Mouse (Mus musculus) kidney, embryonic 14.5 days (tissue): ENCODE data around the gene Lif. TPM values are rescaled to one million over a fixed set of nuclear protein-coding genes. Genes with fewer than 3 reads are reported as not detected.
A peak's percentile ranks its signal among the peaks of the same experiment; 100 is the strongest.

ENCODE experiments used
- ATAC-seq: fragments of 200-750 bp; cut with Nextera tagmentation; 2 replicates; pipeline ENCODE4 v1.8.0; 2017; ENCODE audit warnings: moderate number of reproducible peaks, mild to moderate bottlenecking, moderate TSS enrichment, moderate library complexity; ENCODE audit not compliant: low FRiP score, low TSS enrichment
- H3K27ac ChIP-seq: fragments of 300-500 bp; sonication (generic); 2 replicates; pipeline ENCODE4 v1.5.1; 2014; ENCODE audit warnings: low read depth, mild to moderate bottlenecking, low read length, moderate library complexity, mixed read lengths
- H3K27me3 ChIP-seq: fragments of 300-500 bp; sonication (generic); 2 replicates; pipeline ENCODE4 v1.6.1; 2014; ENCODE audit warnings: mild to moderate bottlenecking, low read length; ENCODE audit not compliant: control insufficient read depth, insufficient read depth
- H3K36me3 ChIP-seq: fragments of 300-500 bp; sonication (generic); 2 replicates; pipeline ENCODE4 v1.6.1; 2014; ENCODE audit warnings: low read length, mixed read lengths; ENCODE audit not compliant: control insufficient read depth, insufficient read depth
- H3K4me1 ChIP-seq: fragments of 300-500 bp; sonication (generic); 2 replicates; pipeline ENCODE4 v1.6.1; 2014; ENCODE audit warnings: low read length, mixed read lengths; ENCODE audit not compliant: control insufficient read depth, insufficient read depth
- H3K4me2 ChIP-seq: fragments of 300-500 bp; sonication (generic); replicated peaks from 2 replicates; pipeline ENCODE4 v1.6.1; 2014; ENCODE audit warnings: low read depth, mild to moderate bottlenecking, low read length
- H3K4me3 ChIP-seq: fragments of 300-500 bp; sonication (generic); 2 replicates; pipeline ENCODE4 v1.5.1; 2014; ENCODE audit warnings: mild to moderate bottlenecking, low read length
- H3K9ac ChIP-seq: fragments of 300-500 bp; sonication (generic); 2 replicates; pipeline ENCODE4 v1.6.1; 2014; ENCODE audit warnings: low read depth, mild to moderate bottlenecking, low read length, moderate library complexity
- H3K9me3 ChIP-seq: fragments of 300-500 bp; sonication (generic); 2 replicates; pipeline ENCODE4 v1.6.1; 2016; ENCODE audit warnings: low read length; ENCODE audit not compliant: control insufficient read depth
- WGBS: fragments of 180-500 bp; shearing (Covaris S2); extraction: QIAGEN DNeasy Blood & Tissue Kit; methylation state at CpG from one replicate; pipeline ENCODE4 v1.1.7; 2014; 5-methylcytosine and 5-hydroxymethylcytosine counted together
- polyA plus RNA-seq: library from polyadenylated mRNA; unstranded; fragments of >200 nt; fragmentation: Nextera tagmentation; extraction: Ambion mirVana; gene quantifications from 2 replicates; pipeline ENCODE4 v1.2.1, GENCODE M21; 2014

Lif gene
- polyA plus RNA-seq, 1 experiment from 2014 or later, result not detected

- H3K27ac ChIP-seq, result no peak overlapping the region
- no peak overlapping the region for H3K4me3 ChIP-seq
- peaks cover 12% of the 10 kb centered on the region for H3K4me1 ChIP-seq
- H3K36me3 ChIP-seq, result no peaks in the 10 kb centered on the region
- H3K27me3 ChIP-seq, result no peaks in the 10 kb centered on the region
- ATAC-seq, result peak; percentile 30; the same call in 1 of the 2 replicates
- no peak overlapping the region for H3K9ac ChIP-seq
- H3K9me3 ChIP-seq, result no peaks in the 10 kb centered on the region
- no peak overlapping the region for H3K4me2 ChIP-seq
- WGBS, result 40% methylated on average over 14 of the region's 14 CpGs
Observed at GRCm38 (mm10) chr11:4294495-4295351, 37.4 kb downstream of the Lif start.

GRCm38 (mm10) chr11:4296610-4297275, 39.4 kb downstream of the Lif start:
- H3K4me1 ChIP-seq, result peaks cover 13% of the 10 kb centered on the region
- no peak for ATAC-seq
- H3K9me3 ChIP-seq, result no peaks in the 10 kb centered on the region
- H3K4me3 ChIP-seq, result no peak overlapping the region
- H3K27me3 ChIP-seq, result no peaks in the 10 kb centered on the region
- H3K27ac ChIP-seq, result no peak overlapping the region
- H3K9ac ChIP-seq, result no peak overlapping the region
- no peaks in the 10 kb centered on the region for H3K36me3 ChIP-seq
- no peak overlapping the region for H3K4me2 ChIP-seq
- 59% methylated on average over 10 of the region's 10 CpGs for WGBS

- ATAC-seq, result no peak
- H3K4me1 ChIP-seq, result peaks cover 13% of the 10 kb centered on the region
- no peaks in the 10 kb centered on the region for H3K36me3 ChIP-seq
- 61% methylated on average over 3 of the region's 3 CpGs for WGBS
- no peak overlapping the region for H3K27ac ChIP-seq
- no peak overlapping the region for H3K4me3 ChIP-seq
- no peak overlapping the region for H3K9ac ChIP-seq
- H3K4me2 ChIP-seq, result no peak overlapping the region
- no peaks in the 10 kb centered on the region for H3K9me3 ChIP-seq
- no peaks in the 10 kb centered on the region for H3K27me3 ChIP-seq
Observed at GRCm38 (mm10) chr11:4297753-4298152, 40.4 kb downstream of the Lif start.

GRCm38 (mm10) chr11:4298615-4299014, 41.3 kb downstream of the Lif start:
- Histone ChIP-seq H3K27ac (no peak overlapping the region), H3K36me3 (no peaks in the 10 kb centered on the region), H3K4me2 (no peak overlapping the region), H3K4me3 (no peak overlapping the region), H3K27me3 (no peaks in the 10 kb centered on the region), H3K9ac (no peak overlapping the region), H3K9me3 (no peaks in the 10 kb centered on the region), H3K4me1 (peaks cover 13% of the 10 kb centered on the region)
- ATAC-seq, result no peak
- WGBS, result 43% methylated on average over 7 of the region's 7 CpGs

- Histone ChIP-seq H3K27ac (no peak overlapping the region), H3K4me1 (peaks cover 13% of the 10 kb centered on the region), H3K9ac (no peak overlapping the region), H3K27me3 (no peaks in the 10 kb centered on the region), H3K36me3 (no peaks in the 10 kb centered on the region), H3K9me3 (no peaks in the 10 kb centered on the region), H3K4me2 (no peak overlapping the region), H3K4me3 (no peak overlapping the region)
- WGBS, result 43% methylated on average over 12 of the region's 12 CpGs
- no peak for ATAC-seq
Observed at GRCm38 (mm10) chr11:4299191-4299590, 41.8 kb downstream of the Lif start.

GRCm38 (mm10) chr11:4299735-4300474, 42.5 kb downstream of the Lif start:
- no peaks in the 10 kb centered on the region for H3K9me3 ChIP-seq
- WGBS, result 63% methylated on average over 14 of the region's 14 CpGs
- no peaks in the 10 kb centered on the region for H3K36me3 ChIP-seq
- no peaks in the 10 kb centered on the region for H3K27me3 ChIP-seq
- H3K27ac ChIP-seq, result no peak overlapping the region
- no peak overlapping the region for H3K4me2 ChIP-seq
- ATAC-seq, result no peak
- no peak overlapping the region for H3K9ac ChIP-seq
- no peak overlapping the region for H3K4me3 ChIP-seq
- H3K4me1 ChIP-seq, result peaks cover 11% of the 10 kb centered on the region

GRCm38 (mm10) chr11:4300683-4301082, 43.3 kb downstream of the Lif start:
- peaks cover 6% of the 10 kb centered on the region for H3K4me1 ChIP-seq
- no peak overlapping the region for H3K27ac ChIP-seq
- no peaks in the 10 kb centered on the region for H3K27me3 ChIP-seq
- 84% methylated on average over 3 of the region's 3 CpGs for WGBS
- H3K4me3 ChIP-seq, result no peak overlapping the region
- ATAC-seq, result no peak
- H3K9ac ChIP-seq, result no peak overlapping the region
- no peaks in the 10 kb centered on the region for H3K36me3 ChIP-seq
- no peaks in the 10 kb centered on the region for H3K9me3 ChIP-seq
- H3K4me2 ChIP-seq, result no peak overlapping the region

GRCm38 (mm10) chr11:4302363-4302913, 45.1 kb downstream of the Lif start:
- 22% methylated on average over 5 of the region's 5 CpGs for WGBS
- H3K9ac ChIP-seq, result no peak overlapping the region
- H3K27ac ChIP-seq, result no peak overlapping the region
- no peaks in the 10 kb centered on the region for H3K9me3 ChIP-seq
- no peak overlapping the region for H3K4me3 ChIP-seq
- H3K36me3 ChIP-seq, result no peaks in the 10 kb centered on the region
- H3K4me2 ChIP-seq, result no peak overlapping the region
- 0 out of 2 replicates have a peak, but pooled peaks have one; percentile 29 for ATAC-seq
- H3K4me1 ChIP-seq, result peaks cover 6% of the 10 kb centered on the region
- H3K27me3 ChIP-seq, result no peaks in the 10 kb centered on the region
